Mouse (Mus musculus) erythroid progenitor cell, adult 5-6 weeks (primary cell): ENCODE measurements around the gene Rcsd1. TPM values are rescaled to one million over a fixed set of nuclear protein-coding genes. Genes with fewer than 3 reads are reported as not detected.

Experiments used
- ATAC-seq: replicated peaks from 2 replicates; pipeline ENCODE4 v1.8.0; 2016; ENCODE audit warnings: moderate number of reproducible peaks, mild to moderate bottlenecking, moderate TSS enrichment, inconsistent platforms; ENCODE audit not compliant: poor library complexity, low FRiP score, severe bottlenecking
- total RNA-seq, 2 experiments: library from RNA; stranded (forward) in 1 of 2; stranded (reverse) in 1 of 2; fragments of 150-400 nt in 1 of 2; fragments of 186-747, 209-891 nt in 1 of 2; gene quantifications; 2 replicates each; pipeline versions ENCODE4 v1.2.3 to v1.2.4; 2015 to 2017; ENCODE audit warnings: low replicate concordance in 2 of 2

The Rcsd1 gene
- total RNA-seq, 2 experiments from 2014 or later, result 8.8 to 19.9 TPM

DNA sequence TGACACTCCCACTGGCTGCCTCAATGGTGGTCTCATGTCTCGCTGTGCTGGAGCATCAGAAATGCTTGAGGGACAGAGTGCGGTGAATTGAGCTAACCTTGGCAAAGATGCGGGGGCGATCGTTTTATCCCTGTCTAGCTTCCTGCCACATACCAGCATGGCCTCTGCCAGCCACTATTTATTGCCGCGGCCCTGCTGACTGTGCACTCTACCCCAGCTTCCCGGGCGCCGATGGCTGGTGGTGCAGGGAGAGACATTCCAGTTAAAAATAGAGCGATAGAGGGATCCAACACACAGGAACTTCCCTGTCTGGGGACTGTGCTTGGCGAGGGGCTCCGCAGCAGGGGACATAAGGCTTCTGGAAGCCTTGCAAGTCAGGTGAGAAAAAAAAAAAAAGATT is 42.2 kb downstream of the Rcsd1 start:
- no peak for ATAC-seq

DNA sequence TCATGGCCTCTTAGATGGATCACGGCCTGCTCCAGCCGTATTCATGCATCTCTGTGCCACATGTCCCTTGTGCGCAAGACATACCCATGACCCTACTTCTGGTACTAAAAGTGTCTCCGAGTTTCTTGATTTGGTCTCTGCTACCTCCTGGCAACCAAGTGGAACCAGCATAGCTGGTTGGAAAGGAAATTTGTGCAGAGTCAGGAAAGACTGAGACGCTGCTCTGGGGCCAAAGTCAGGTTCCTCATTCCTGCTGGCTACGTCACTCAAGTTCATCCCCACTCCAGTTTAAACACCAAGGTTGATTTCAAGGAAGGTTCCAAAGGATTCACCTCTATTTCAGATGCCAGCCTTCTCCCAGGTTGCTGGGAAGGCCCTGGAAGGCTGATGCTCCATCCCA is 42.6 kb downstream of the Rcsd1 start:
- no peak for ATAC-seq

DNA sequence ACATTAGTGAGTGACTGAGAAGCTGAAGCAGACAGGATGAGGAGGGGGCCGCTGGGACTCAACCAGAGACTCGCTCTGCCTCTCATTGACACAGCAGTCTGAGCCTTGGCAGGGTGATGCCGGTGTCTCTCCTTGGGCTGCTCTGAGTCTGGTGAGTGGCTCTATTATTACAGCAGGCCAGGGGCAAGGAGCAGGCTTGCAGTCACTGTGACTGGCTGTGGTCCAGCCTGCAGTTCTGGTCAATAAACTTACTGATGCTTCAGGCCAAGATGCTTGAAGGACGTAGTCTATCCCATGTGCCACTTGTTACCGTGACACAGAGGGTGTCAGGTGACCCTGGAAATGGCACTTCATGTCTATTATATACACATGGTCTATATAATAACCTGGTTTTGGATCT is 43.8 kb downstream of the Rcsd1 start:
- no peak for ATAC-seq

DNA sequence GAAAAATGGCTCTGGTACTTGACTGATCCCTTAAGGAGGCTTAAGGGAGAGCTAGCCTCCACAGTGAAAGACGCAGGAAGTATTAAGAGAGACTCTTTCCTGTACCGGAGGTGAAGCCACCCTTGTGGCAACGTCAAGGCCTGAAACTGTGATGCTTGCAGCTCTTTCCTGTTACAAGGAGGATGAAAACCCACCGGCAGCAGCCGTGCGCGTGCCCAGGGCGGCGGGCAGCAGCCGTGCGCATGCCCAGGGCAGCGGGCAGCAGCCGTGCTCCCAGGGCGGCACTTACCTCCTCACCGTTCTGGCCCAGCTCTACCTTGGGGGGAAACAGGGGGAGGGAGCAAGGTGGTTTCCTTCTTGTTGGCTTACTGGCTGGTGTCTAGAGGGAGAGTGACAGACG is 46.3 kb downstream of the Rcsd1 start:
- ATAC-seq, result no peak

DNA sequence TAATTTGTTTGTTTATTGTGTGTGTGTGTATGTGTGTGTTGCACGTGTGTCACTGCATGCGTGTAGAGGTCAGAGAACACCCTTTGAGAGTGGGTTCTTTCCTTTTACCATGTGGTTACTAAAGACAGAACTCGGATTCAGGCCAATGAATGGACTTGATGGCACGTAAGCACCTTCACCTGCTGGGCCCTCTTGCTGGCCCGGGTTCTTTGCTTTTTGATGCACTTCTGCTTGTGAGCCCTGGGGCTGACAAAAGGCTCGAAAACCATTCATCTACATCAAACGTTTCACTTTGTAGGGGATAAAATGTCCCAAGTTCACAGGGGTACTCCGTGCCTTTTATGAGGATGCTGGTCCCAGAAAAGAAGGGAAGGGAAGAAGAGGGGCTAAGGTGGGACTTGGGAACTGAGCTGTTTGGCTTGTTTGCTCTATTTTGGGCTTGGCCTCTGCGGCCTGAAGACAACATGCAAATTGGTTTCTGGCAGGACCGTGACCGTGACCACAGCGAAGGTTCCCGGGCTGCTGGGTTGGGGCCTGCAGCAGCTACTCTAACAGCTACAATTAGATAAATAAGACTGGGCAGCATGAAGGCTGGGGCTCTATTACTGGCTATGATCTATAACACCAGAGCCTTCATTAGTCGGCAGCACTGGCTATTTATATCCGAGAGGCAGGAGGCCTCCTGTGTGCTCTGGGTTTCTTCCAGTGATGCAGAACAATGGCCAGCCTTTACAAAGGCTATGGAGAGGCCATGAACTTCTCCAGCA is 46.9 kb downstream of the Rcsd1 start:
- no peak for ATAC-seq

DNA sequence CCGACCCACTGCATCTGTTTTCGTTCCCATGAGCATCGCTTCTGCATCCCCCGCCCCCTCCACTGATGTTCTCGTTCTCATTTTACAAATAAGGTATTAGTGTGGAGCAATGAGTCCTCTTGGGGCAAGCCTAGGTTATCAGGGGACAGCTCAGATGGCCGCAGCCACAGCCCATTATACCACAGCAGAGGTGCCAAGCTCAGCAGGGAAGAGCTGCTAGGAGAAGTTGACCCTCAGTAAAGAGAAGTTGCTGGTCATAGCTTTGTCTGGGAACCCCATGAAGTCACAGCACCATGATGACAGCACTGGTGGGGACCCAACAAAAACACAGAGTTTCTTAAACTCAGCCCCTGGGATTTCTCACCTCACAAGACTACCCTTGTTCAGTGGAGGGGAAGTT is 47.8 kb downstream of the Rcsd1 start:
- ATAC-seq, result no peak

DNA sequence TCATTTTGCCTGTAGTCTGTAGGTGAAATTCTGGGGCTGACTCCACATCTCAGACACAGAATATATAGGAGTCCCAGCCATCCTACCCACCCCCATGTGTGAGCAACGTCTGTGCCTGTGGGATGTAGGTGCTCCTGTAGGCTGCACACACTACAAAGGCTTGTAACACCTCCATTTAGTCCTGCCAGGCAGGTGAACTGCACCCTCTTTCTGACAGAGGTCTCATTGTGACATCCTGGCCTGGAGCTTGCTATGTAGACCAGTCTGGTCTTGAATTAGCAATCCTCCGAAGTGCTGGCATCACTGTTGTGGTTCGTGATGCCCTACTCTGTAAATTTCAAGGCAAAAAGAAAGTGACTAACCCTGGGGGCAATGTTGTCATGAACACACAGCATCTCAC is 48.4 kb downstream of the Rcsd1 start:
- ATAC-seq, result no peak

DNA sequence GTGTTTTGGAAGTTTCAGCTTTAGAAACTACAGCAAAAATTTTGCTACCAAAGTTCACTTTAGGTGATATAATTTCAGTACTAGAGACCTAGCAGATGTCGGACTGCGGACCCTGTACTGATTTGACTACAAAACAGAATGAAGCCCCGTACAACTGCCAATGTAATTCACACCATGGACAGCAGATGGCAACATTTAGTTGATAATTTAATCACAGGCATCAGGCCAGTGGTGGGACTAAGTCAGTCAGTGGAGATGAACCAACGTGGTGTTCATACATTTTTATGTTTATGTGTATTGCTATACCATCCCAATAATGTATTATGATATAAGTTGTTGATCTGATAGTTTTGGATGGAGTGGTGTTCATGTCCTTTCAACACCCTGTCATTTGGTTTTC is 48.8 kb downstream of the Rcsd1 start:
- no peak for ATAC-seq

DNA sequence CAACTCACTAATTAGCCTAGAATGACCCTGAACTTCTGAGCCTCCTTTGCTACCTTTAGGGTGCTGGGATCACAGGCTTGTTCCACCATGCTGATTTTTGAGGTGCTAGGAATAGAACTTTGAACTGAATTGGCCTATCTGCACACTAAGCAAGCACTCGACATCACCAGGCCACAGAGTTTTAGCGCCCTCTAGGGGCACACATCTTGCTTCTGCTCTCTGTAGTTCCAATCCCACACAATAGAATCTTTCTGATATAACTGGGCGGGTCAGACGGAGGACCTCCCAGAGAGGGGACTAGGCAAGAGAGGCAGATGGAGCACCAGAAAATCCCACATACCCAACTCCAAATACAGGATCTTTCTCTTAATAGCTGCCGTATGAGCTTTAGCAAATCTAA is 51.0 kb downstream of the Rcsd1 start:
- ATAC-seq, result 0 out of 2 replicates have a peak, but pooled peaks have one; percentile 51

DNA sequence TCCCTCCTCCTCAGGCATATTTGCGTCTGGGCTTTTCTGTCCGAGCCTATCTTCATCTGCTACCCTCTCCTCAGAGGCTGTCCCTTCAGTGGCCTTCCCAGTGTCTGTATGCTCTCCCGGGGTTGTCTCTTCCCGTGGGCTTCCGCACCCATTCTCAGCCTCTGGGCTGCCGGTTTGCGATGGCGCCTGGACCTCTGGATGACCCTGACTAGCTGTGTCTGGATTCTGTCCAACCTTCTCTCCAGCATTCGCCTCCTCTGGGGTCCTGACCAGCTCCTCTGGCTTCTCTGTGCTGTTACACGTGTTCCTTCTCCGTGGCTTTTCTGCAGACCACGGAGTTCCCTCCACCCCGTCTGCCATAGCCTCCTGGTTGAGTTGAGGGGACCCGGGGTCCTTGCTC is 54.1 kb downstream of the Rcsd1 start:
- ATAC-seq, result no peak

DNA sequence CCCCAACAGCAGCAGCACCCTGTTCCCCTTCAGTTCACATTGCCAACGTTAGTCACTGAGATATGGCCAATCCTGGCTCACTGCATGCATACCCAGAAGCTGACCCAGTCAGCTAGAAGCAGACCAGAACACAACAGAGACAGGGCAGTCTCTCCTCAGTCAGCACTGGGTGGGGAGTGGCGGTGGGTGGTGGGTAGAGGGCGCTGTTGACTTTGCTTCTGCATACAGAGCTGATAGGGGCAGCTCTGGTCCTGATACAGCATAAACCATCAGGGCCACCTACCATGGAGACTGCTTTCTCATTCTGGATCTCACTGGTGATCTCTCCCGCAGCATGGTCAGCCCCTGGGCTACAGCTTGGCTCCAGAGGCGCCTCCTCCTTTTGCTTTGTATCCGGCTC is 54.5 kb downstream of the Rcsd1 start:
- no peak for ATAC-seq

DNA sequence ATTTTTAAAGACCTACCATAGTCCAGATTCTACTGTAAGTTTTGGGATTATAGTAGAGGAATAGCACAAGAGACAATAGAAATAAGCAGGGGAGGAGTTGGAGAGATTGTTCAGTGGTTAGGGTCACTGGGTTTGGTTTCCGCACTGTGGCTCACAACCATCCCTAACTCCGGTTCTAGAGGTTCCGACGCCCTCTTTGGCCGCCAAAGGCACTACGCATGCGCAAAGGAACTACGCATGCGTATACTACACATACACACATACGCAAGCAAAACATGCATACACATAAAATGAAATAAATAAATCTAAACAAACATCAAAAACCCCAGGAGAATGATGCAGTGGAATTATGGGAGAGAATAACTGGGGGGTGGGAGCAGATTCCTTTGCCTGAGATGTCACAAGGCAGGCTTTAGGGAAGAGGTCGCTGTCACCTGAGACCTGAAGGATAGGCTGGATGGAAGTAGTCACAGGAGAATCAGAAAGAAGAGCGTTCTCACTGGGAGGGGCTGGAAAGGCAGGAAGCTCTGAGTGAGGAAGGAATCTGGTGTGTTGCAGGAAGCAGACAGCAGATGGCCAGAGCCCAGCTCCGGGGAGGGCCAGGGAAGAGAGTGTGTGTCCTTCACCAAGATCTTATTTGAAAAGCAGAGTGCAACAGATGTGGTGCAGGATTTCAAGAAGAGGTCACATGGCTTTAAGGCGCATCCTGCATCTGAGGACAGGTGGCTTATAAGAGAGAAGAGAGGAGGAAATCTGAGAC is 56.3 kb downstream of the Rcsd1 start:
- ATAC-seq, result no peak

DNA sequence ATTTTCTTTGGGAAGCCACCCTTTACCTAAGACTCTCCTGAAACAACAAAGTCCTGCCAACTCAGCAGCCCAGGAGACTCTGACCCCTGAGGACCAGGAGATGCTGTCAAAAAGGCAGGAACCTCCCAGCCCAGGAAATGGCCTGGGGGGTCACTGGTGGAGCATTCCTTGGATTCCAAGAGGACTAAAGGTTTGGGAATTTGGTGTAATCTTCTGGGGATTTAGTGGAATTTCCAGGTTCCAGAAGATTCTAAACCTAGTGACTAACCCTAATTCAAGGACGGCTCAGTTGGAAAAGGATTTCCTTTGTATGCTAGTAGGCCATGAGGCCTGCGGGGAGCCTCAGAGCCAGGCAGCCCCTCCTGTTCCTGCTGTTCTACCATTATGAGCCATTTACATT is 57.0 kb downstream of the Rcsd1 start:
- no peak for ATAC-seq

DNA sequence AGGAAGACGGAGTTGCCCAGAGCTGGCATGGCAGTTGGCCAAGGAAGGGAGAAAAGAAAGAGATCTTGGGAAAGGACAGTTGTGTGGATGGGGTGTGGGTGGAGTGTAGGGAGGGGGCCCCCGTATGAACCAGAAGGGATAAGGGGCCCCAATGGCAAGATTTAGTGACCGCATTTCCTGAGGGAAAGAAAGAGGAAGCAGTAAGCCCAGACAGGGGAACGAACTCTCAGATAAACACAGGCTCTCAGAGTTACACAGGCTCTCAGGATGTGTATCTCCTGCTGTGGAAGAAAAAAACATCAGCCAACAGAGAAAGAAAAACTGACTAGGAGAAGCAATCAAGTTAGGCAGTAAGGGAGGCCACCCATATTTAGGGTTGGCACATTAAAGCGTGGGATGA is 58.4 kb downstream of the Rcsd1 start:
- no peak for ATAC-seq

DNA sequence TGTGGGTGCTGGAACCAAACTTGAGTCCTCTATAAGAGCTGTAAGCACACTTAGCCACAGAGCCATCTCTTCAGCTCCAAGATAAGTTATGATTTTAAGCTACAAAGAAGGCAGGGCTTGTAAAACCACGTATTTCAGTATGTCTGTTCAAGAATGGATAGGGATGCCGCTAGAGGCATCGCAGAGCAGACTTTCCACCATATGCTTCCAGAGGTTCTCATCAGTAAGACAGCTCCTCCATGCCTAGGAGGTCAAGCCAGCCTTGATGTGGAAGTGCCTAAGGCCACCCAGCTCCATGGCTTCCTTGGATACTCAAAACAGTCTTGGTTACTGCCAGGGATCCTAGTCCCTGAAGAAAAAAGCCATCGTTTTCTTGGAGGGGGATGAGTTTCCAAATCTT is 64.5 kb downstream of the Rcsd1 start:
- ATAC-seq, result no peak

DNA sequence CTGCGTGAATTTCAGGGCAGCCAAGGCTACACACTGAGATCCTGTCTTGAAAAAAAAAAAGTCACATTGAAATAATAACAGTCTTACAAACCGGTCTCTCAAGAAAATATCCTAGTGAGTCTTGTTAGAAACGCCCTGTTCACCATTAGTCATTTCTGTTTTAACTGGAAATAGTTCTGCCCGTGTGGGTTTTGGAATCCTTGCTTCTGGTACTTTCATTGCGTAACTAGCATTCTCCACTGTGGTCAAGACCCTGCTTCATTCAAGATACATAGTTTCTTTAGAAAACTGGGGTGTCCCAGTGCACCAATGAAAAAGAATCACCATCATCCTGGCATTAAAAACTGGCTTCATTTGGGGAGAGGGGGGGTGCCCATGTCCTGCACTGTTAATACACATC is 65.8 kb downstream of the Rcsd1 start:
- ATAC-seq, result no peak

DNA sequence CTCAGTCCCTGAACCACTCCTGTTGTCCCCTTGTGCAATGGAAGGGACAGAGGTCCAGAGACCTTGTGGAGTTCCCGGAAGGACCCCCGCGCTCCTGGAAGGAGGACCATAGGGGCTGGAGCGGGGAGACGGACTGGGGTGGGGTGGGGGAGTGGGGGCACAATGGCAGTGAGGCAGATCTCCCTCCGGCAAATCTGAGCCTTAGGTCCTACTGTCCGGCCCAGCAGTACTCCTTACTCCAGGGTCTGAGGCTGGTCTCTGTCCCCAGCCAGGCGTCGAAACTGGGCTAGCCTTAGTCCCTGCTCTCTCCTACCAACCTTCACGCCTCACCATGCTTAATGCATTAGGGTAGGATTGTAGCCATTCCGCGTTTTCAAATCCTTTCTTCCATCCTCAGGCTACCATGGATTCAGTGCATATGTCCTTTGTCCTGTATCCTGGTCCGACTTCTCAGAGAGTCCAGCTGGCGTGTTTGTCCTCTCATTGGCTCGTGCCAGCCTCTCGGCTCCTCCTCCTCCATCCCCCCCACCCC is 66.7 kb downstream of the Rcsd1 start:
- peak; percentile 5; the same call in 1 of the 2 replicates for ATAC-seq

DNA sequence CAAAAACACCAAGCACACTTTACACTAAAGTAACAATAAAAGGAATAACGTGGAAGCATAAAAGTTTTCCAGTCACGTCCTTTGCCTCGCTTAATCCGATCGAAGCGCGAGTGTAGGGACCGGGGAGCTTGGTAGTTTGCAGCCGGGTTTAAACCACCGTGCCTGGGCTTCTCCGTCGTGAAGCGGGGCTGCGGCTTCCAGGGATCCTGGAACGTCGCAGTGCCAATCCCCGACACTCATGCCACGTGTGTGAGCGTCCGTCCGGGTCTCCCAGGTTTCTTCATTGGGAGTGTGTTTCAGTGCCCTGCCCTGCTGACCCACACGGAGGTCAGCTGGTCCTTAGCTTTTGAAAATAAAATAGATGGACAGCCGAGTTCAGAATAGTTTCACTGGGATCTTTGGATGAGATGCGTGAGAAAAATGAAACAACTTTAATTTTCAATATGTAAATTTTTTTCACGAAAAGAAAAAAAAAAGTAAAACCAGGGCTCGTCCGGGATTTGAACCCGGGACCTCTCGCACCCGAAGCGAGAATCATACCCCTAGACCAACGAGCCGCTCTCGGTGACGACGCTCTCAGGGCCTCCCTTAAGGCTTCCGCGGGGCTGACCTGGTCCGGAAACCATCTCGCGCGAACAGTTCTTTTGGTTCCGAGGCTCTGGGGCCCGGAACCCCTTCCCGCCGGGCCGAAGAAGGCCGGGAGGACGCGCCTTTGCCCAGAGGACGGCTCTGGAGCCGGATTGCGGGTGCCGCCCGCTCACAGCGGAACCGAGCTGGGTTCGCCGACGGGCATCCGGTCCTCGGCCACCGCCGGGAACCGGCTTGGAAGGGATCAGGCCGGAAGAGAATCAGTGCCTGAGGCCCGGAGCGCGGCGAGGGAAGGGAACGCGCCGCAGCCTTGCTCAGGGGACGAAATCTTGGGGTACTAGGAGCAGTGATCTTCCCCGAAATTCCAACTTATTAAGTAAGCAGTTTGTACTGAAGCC is 67.5 kb downstream of the Rcsd1 start:
- ATAC-seq, result peak; percentile 69

DNA sequence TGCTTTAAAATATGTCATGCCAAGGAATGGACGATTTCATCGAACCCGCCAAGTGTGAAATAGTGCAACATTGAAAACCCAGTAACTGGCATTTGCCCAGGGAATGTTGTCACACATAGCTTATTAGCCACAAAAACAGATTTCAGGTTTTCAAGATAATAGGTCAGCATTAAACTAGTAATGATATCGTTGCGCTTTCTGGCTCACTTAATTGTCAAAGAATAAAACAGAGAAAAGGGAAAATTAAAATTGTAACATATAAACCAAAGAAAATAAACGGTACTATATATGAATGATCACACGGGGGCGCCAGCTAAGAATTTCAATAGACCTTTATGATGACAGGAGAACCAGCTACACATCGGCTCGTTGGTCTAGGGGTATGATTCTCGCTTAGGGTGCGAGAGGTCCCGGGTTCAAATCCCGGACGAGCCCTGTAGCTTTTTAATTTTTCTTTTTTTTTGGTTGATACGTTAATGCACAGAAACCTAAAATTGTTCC is 68.2 kb downstream of the Rcsd1 start:
- peak; percentile 71 for ATAC-seq

DNA sequence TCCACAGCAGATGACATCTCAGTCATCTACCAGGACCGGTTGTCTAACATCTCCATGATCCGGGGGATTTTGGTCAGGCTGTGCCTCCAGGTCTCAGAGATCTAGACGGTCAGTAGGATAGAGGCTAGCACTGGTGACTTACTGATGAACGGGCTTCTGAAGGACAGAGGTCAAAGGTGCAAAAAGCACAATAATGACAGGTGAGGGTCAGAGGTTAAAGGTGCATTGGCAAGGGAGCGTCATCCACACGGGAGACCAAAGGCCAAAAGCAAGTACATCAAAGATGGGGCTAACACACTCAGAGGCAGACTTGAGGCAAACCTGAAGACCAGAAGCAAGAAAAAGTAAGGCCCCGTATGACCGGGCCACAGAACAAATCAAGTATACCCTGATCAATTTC is 73.3 kb downstream of the Rcsd1 start:
- ATAC-seq, result no peak
